Mouse (Mus musculus) midbrain, postnatal 0 days (tissue): ENCODE data around the gene Fos. TPM values are rescaled to one million over a fixed set of nuclear protein-coding genes. Genes with fewer than 3 reads are reported as not detected.

Experiments
- polyA plus RNA-seq: library from polyadenylated mRNA; unstranded; fragments of >200 nt; fragmentation: Nextera tagmentation; extraction: Ambion mirVana; gene quantifications from 2 replicates; pipeline ENCODE4 v1.2.1, GENCODE M21; 2015
- total RNA-seq: library from RNA; depleted of rRNA; stranded (reverse); fragments of >200 nt; gene quantifications from 2 replicates; pipeline ENCODE4 v1.2.3, GENCODE M21; 2014; rRNA removed

Gene Fos
- total and polyA plus RNA-seq, 2 experiments from 2014 or later, result 10.0 to 14.6 TPM

Other genes with a start within 250 kb of the Fos start
- gene Mlh3, start 203.3 kb upstream of the Fos start, total RNA-seq, result 7.2 and 9.9 TPM in 2 replicates
- gene Mlh3, start 203.3 kb upstream of the Fos start, polyA plus RNA-seq, result 4.7 and 5.0 TPM in 2 replicates
- 23.2 and 25.4 TPM in 2 replicates for gene Acyp1, start 185.5 kb upstream of the Fos start, total RNA-seq
- 40.3 and 41.8 TPM in 2 replicates for gene Acyp1, start 185.5 kb upstream of the Fos start, polyA plus RNA-seq
- gene Zc2hc1c, start 185.3 kb upstream of the Fos start, total RNA-seq, result 1.5 and 1.7 TPM in 2 replicates
- 1.7 and 1.8 TPM in 2 replicates for gene Zc2hc1c, start 185.3 kb upstream of the Fos start, polyA plus RNA-seq
- 16.5 and 22.8 TPM in 2 replicates for gene Nek9, start 134.5 kb upstream of the Fos start, total RNA-seq
- 7.1 and 7.5 TPM in 2 replicates for gene Nek9, start 134.5 kb upstream of the Fos start, polyA plus RNA-seq
- 68.2 and 68.6 TPM in 2 replicates for gene Tmed10, start 99.0 kb upstream of the Fos start, total RNA-seq
- gene Tmed10, start 99.0 kb upstream of the Fos start, polyA plus RNA-seq, result 175 and 186 TPM in 2 replicates
- gene Jdp2, start 125.1 kb downstream of the Fos start, total RNA-seq, result 15.8 and 18.4 TPM in 2 replicates
- 0.56 and 1.0 TPM in 2 replicates for gene Jdp2, start 125.1 kb downstream of the Fos start, polyA plus RNA-seq
- gene Batf, start 212.8 kb downstream of the Fos start, total RNA-seq, result 0.28 and 3.1 TPM in 2 replicates
- 0.83 and 1.3 TPM in 2 replicates for gene Batf, start 212.8 kb downstream of the Fos start, polyA plus RNA-seq